Mouse (Mus musculus): ENCODE measurements around the gene Med24.

DNA sequence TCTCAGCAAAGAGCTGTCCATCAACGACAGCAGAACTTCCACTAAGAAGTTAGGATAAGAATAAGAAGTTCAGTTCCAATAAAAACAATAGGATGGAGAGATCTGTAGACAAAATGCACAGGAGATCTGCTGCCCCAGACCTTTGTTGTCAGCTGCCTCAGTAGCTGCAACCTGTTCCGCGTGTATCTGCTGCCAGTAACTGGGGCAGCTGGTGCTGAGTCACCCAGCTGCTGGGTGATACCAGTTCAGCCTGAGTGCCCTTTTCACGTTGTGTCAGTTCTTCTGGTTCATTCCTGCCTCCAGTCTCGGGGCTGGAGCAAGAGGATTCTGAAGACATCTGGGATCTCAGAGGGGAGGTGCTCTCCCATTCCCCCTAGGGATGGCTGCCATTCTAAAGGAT lies 57.4 kb downstream of the Med24 start:
- TF ChIP-seq CTCF (IDR thresholded peaks at IDR 0.05; ENCODE audit: extremely low read depth, insufficient read depth, low read length) (no peak), POLR2A (IDR thresholded peaks at IDR 0.05; ENCODE audit: extremely low read depth, insufficient read depth, low read length) (no peak)
